Mouse (Mus musculus): ENCODE measurements around the gene Parp14. TPM values are rescaled to one million over a fixed set of nuclear protein-coding genes. Genes with fewer than 3 reads are reported as not detected.
A peak's percentile ranks its signal among the peaks of the same experiment; 100 is the strongest.

Parp14 gene
- total and polyA plus RNA-seq, 3 experiments = 1.2 to 1.5 TPM; not detected in 1

GRCm38 (mm10) chr16:35903014-35903640 lies 31.8 kb upstream of the Parp14 start:
- H3K27ac ChIP-seq (ENCODE audit: control insufficient read depth, low read depth, low read length) = no peak overlapping the region
- no peaks in the 10 kb centered on the region for H3K27me3 ChIP-seq (ENCODE audit: control insufficient read depth in 1 of 2, insufficient read depth in 2 of 2, low read length in 2 of 2)
- no peaks in the 10 kb centered on the region for H3K79me2 ChIP-seq (ENCODE audit: control insufficient read depth, insufficient read depth, low read length, poor library complexity)
- H3K4me1 ChIP-seq (ENCODE audit: control insufficient read depth in 1 of 2, insufficient read depth in 2 of 2, low read length in 2 of 2) = peaks cover 2 to 15% of the 10 kb centered on the region in 2 experiments; a peak in 2 of 4 replicates
- H3K4me3 ChIP-seq (ENCODE audit: control insufficient read depth in 1 of 2, insufficient read depth in 1 of 2, low read depth in 2 of 2, low read length in 2 of 2) = no peak overlapping the region
- no peak overlapping the region for H3K9ac ChIP-seq (ENCODE audit: control insufficient read depth, low read depth, low read length, poor library complexity, severe bottlenecking)
- H3K9me3 ChIP-seq (replicated peaks; ENCODE audit: insufficient read depth, low read length) = no peaks in the 10 kb centered on the region
- TF ChIP-seq NELFE (IDR thresholded peaks at IDR 0.05; ENCODE audit: low read depth, low read length) = no peak
- no peak for TF ChIP-seq ZC3H11A (IDR thresholded peaks at IDR 0.05; ENCODE audit: low read depth, low read length)
- no peak for TF ChIP-seq BHLHE40 (IDR thresholded peaks at IDR 0.05; ENCODE audit: borderline replicate concordance, low read depth, low read length)
- no peak for TF ChIP-seq ZNF384 (IDR thresholded peaks at IDR 0.05; ENCODE audit: low read depth, low read length)
- DNase-seq (ENCODE audit: low read depth, low spot score) = peak; percentile 43
- peaks cover 0 to 16% of the 10 kb centered on the region in 2 experiments; a peak in 2 of 4 replicates for H3K36me3 ChIP-seq (ENCODE audit: control insufficient read depth in 1 of 2, insufficient read depth in 2 of 2, low read length in 2 of 2)

GRCm38 (mm10) chr16:35900541-35900940 lies 29.2 kb upstream of the Parp14 start:
- no peak for DNase-seq (ENCODE audit: low read depth, low spot score)
- Histone ChIP-seq H3K9ac (ENCODE audit: control insufficient read depth, low read depth, low read length, poor library complexity, severe bottlenecking) (no peak overlapping the region), H3K4me1 (ENCODE audit: control insufficient read depth in 1 of 2, insufficient read depth in 2 of 2, low read length in 2 of 2) (peaks cover 0 to 4% of the 10 kb centered on the region in 2 experiments; a peak in 1 of 4 replicates), H3K4me3 (ENCODE audit: control insufficient read depth in 1 of 2, insufficient read depth in 1 of 2, low read depth in 2 of 2, low read length in 2 of 2) (no peak overlapping the region), H3K27me3 (ENCODE audit: control insufficient read depth in 1 of 2, insufficient read depth in 2 of 2, low read length in 2 of 2) (0 out of 4 replicates have a peak, but pooled peaks cover 0 to 1% of the 10 kb centered on the region in 2 experiments), H3K79me2 (ENCODE audit: control insufficient read depth, insufficient read depth, low read length, poor library complexity) (no peaks in the 10 kb centered on the region), H3K9me3 (replicated peaks; ENCODE audit: insufficient read depth, low read length) (no peaks in the 10 kb centered on the region), H3K36me3 (ENCODE audit: control insufficient read depth in 1 of 2, insufficient read depth in 2 of 2, low read length in 2 of 2) (no peaks in the 10 kb centered on the region), H3K27ac (ENCODE audit: control insufficient read depth, low read depth, low read length) (no peak overlapping the region)
- TF ChIP-seq SIN3A (IDR thresholded peaks at IDR 0.05; ENCODE audit: low read length) = no peak
- TF ChIP-seq KAT2A (conservative IDR thresholded peaks at IDR 0.05; ENCODE audit: low read depth, low read length) = no peak
- no peak for TF ChIP-seq POLR2AphosphoS2 (IDR thresholded peaks at IDR 0.05; ENCODE audit: low read length)
- no peak for TF ChIP-seq EP300 (IDR thresholded peaks at IDR 0.05; ENCODE audit: low read depth in 1 of 2, low read length in 2 of 2)
- TF ChIP-seq UBTF (IDR thresholded peaks at IDR 0.05; ENCODE audit: borderline replicate concordance, insufficient read depth, low read depth, low read length) = no peak
- TF ChIP-seq E2F4 (IDR thresholded peaks at IDR 0.05; ENCODE audit: borderline replicate concordance, low read depth, low read length) = no peak

DNA sequence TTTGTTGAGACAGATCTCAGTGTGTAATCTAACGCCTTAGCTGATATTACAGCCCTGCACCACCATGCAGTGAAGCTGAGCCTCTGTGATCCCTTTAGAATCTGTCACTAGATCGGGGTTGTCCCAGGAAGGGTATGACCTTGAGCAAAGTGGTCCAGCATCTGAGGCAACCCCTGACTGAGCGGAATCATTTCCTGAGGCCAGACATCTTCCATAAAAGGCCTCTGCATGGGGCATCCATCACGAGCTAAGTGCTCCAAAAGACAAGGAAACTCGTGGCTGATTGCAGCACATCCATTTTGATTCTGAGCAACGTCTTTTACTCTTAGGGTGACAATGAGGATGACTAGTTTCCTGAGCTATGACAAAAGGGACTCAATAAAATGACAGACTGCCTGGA lies 23.7 kb upstream of the Parp14 start:
- Histone ChIP-seq H3K79me2 (ENCODE audit: control insufficient read depth, insufficient read depth, low read length, poor library complexity) (no peaks in the 10 kb centered on the region), H3K4me1 (ENCODE audit: control insufficient read depth in 1 of 2, insufficient read depth in 2 of 2, low read length in 2 of 2) (no peaks in the 10 kb centered on the region; a peak in 1 of 4 replicates), H3K4me3 (ENCODE audit: control insufficient read depth in 1 of 2, insufficient read depth in 1 of 2, low read depth in 2 of 2, low read length in 2 of 2) (no peak overlapping the region), H3K36me3 (ENCODE audit: control insufficient read depth in 1 of 2, insufficient read depth in 2 of 2, low read length in 2 of 2) (no peaks in the 10 kb centered on the region), H3K27me3 (ENCODE audit: control insufficient read depth in 1 of 2, insufficient read depth in 2 of 2, low read length in 2 of 2) (peaks cover 0 to 1% of the 10 kb centered on the region in 2 experiments; a peak in 1 of 4 replicates), H3K9me3 (replicated peaks; ENCODE audit: insufficient read depth, low read length) (no peaks in the 10 kb centered on the region), H3K9ac (ENCODE audit: control insufficient read depth, low read depth, low read length, poor library complexity, severe bottlenecking) (no peak overlapping the region), H3K27ac (ENCODE audit: control insufficient read depth, low read depth, low read length) (no peak overlapping the region)
- TF ChIP-seq KAT2A (conservative IDR thresholded peaks at IDR 0.05; ENCODE audit: low read depth, low read length) (no peak), CTCF (IDR thresholded peaks at IDR 0.05 in 2 of 3, conservative IDR thresholded peaks at IDR 0.05 in 1 of 3; ENCODE audit: control insufficient read depth in 1 of 3, insufficient read depth in 1 of 3, low read depth in 2 of 3, low read length in 3 of 3, poor library complexity in 1 of 3, severe bottlenecking in 1 of 3) (no peak), MYB (IDR thresholded peaks at IDR 0.05; ENCODE audit: low read depth, low read length) (no peak), RAD21 (IDR thresholded peaks at IDR 0.05; ENCODE audit: low read depth, low read length) (no peak), MYC (IDR thresholded peaks at IDR 0.05; ENCODE audit: low read depth, low read length) (no peak), ZC3H11A (IDR thresholded peaks at IDR 0.05; ENCODE audit: low read depth, low read length) (no peak), TAL1 (IDR thresholded peaks at IDR 0.05; ENCODE audit: low read length) (no peak), MAFK (IDR thresholded peaks at IDR 0.05; ENCODE audit: borderline replicate concordance, low read depth, low read length) (no peak), MAX (IDR thresholded peaks at IDR 0.05; ENCODE audit: low read length) (no peak), SMC3 (IDR thresholded peaks at IDR 0.05; ENCODE audit: low read depth, low read length) (no peak), NRF1 (IDR thresholded peaks at IDR 0.05; ENCODE audit: insufficient read depth, low read depth, low read length, poor library complexity, severe bottlenecking) (no peak), RCOR1 (IDR thresholded peaks at IDR 0.05; ENCODE audit: low read depth, low read length) (no peak), TCF12 (IDR thresholded peaks at IDR 0.05; ENCODE audit: low read depth, low read length) (no peak), GATA1 (IDR thresholded peaks at IDR 0.05; ENCODE audit: low read depth, low read length) (no peak), SIN3A (IDR thresholded peaks at IDR 0.05; ENCODE audit: low read length) (no peak), E2F4 (IDR thresholded peaks at IDR 0.05; ENCODE audit: borderline replicate concordance, low read depth, low read length) (no peak)
- DNase-seq (ENCODE audit: low read depth, low spot score) = no peak

All from MEL (cell line).